Mouse (Mus musculus) testis, postnatal 14 days (tissue): ENCODE results near the gene Hmgb2.
"Not testable (repeated sequence)": the region's sequence is repeated elsewhere in the genome, so short reads cannot be mapped to it uniquely, and the experiment has no call there.

ENCODE experiments used
- DNase-seq: peaks from one replicate; pipeline ENCODE4 v3.0.0; 2021; ENCODE audit warnings: low spot score

Gene Hmgb2

DNA sequence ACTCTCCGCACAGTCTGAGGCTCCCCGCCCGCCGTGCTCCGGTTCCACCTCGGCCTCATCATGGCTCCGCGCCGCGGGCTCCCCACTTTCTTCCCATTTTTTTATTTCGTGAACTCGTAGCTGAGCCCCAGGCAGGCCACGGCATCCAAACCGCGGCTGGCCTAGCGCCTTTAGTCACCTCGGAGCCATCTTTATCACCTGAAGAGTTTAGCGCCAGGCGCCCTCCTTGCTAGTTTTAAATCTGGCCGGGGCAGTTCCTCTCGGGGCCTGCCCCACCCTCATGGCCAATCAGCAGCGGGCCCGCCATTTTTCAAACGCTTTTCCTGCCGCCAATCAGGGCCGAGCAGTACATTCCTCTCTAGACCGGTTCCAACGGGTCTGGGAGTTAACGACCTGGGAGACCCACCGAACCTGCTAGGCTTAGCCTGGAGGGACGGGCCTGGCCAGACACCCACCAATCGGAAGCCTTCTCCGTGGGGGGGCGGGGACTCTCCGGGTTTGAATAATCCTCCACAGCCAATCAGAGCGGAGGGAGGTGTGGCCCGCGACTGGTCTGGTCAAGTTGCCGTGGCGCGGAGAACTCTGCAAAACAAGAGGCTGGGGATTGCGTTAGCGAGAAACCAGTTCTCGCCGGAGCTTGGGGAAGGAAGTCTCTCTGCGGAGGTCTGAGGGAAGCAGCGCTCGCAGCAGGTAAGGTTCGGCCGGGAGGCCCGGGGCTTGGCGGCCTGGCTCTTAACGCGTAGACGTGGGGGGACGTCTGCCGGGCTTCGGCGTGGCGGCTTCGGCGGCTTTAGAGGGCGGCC is at the start of gene Hmgb2:
Gene Hmgb2 (plus strand): TSS at position 592 of the 803 bp plus-strand sequence.
- peak; percentile 100 for DNase-seq

GRCm38 (mm10) chr8:57462839-57463238 is 48.9 kb upstream of the Hmgb2 start:
- DNase-seq = no peak

DNA sequence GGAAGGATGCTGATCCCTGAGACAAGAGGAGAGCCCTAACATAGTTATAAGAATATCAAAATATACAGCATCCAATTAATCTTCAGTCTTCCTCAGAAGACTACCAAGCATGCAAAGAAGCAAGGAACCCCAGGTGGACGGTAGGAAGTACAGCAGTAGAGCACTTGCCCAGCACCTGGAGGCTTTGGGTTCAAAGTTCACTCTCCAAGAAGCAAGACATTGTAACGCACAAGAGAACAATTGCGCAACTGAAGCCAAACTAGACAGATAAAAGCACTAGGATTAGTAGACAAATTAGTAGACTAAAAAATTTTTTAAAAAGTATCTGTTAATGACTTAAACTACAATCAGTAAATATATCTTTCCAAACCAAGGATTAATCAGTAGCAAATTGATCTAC is 48.0 kb upstream of the Hmgb2 start:
- no peak for DNase-seq

DNA sequence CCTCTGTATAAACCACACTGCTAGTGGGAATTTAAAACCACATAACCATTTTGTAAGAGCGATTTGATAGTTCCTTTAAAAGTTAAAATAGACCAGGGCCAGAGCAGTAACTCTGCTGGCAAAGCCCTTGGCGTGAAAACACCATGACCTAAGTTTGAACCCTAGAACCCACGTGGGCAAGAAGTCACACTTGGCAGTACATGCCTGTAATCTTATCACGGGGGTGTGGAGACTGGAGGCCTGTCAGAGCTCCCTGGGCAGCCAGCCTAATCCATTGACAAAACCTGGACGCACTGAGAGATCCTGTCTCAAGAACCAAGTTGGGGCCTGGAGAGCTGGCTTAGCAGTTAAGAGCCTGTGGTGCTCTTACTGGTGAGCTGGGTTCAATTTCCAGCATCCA is 43.1 kb upstream of the Hmgb2 start:
- peak; percentile 72 for DNase-seq

DNA sequence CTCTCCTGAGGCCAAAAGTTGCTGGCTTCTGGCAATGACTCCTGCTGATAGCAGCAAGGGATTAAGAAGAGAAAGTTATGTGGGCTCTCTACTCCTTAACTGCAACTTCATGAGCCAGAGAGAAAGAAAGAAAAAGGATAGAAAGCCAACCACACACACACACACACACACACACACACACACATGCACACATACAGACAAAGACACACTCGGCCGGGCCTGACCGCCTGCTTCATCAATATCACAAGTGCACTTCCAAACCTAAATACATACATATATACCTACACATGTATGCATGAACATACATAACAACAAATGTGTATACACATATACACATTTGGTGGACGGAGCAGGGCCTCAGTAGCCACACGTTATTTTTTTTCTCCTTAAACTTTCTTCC is 40.8 kb upstream of the Hmgb2 start:
- DNase-seq = no peak

- DNase-seq = no peak
Observed at GRCm38 (mm10) chr8:57473751-57474150, 38.0 kb upstream of the Hmgb2 start.

DNA sequence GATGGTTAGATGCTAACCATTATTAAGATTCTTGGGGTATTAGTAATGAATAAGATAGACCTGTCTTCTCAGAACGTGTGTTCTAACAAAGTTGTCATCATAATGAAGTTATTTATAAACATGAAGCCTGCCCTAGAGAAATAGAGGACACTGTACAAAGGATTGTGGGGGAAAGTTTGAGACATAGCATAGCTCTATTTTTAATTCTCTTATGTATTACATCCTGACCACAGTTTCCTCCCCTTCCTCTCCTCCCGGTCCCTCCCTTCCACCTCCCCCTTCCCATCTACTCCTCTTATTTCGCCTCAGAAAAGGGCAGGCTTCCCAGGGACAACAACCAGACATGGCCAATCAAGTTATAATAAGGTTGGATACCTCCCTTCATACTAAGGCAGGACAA is 33.3 kb upstream of the Hmgb2 start:
- no peak for DNase-seq

DNA sequence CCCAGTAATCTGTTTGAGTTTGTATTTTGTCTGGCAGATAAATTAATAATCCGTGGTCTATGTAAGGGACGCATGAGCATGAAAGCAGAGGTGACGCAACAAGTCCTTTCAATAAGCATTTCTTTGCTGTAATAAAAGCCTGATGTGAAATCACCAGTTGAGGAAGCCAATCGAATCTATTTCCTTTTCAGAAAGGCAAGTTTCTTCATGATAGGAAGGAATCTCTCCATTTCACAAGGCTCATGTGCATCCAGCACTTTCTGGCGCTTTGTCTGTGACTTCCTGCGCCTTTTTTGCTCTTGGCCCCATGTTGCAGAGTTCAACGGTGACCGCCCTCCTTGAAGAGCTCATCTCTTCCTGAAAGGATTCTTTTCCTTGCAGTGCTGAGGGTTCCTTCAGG is 32.0 kb upstream of the Hmgb2 start:
- no peak for DNase-seq

GRCm38 (mm10) chr8:57480606-57481005 is 31.1 kb upstream of the Hmgb2 start:
- no peak for DNase-seq

- DNase-seq = peak; percentile 52
Observed at GRCm38 (mm10) chr8:57486491-57487440, 24.9 kb upstream of the Hmgb2 start.

- DNase-seq = peak; percentile 96
Observed at GRCm38 (mm10) chr8:57487441-57488155, 24.1 kb upstream of the Hmgb2 start, which contains the start of gene Sap30. TSS of gene Sap30 (minus strand) at chr8:57487860.

DNA sequence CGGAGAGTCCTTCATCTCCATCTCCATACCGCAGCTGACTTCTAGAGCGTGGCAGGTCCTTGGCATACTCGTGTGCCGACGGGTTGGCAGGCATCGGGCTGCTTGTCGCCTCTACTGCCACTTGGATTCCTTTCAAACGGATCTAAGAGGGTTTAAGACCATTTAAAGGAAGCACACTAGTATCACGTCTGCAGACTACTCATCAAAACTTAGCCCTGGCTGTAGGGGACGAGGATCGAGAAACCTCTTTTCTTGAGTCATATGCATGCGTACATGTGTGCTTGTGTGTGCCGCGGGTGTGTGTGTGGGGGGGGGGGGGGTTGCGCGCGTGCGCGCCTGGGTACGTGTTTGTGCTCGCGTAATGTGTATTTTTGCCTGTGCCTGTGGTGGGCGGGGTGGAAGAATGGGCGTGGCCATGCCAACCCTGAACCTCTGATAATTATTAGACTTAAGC is 23.4 kb upstream of the Hmgb2 start:
- no peak for DNase-seq

GRCm38 (mm10) chr8:57489366-57489765 is 22.3 kb upstream of the Hmgb2 start:
- DNase-seq = no peak

DNA sequence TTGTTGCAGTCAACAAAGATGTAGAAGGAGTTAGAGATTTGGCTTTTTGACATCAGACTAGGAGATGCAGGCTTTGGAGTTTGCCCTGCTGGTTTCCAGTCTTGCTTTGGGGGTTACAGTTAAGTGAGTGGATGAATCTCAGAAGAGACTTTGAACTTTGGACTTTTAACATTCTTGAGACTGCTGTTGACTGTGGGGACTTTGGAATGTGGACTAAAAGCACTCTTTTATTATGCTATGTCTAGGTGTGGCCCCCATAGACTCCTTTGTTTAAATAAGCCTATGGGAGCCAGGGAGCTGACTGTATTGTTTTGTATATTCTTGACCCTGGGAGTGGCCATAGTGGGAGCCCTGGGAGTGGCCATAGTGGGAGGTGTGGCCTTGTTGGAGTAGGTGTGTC is 21.8 kb upstream of the Hmgb2 start:
- no peak for DNase-seq

GRCm38 (mm10) chr8:57491873-57492272 is 19.8 kb upstream of the Hmgb2 start:
- no peak for DNase-seq

- no peak for DNase-seq
Observed at GRCm38 (mm10) chr8:57498494-57498846, 13.2 kb upstream of the Hmgb2 start.

DNA sequence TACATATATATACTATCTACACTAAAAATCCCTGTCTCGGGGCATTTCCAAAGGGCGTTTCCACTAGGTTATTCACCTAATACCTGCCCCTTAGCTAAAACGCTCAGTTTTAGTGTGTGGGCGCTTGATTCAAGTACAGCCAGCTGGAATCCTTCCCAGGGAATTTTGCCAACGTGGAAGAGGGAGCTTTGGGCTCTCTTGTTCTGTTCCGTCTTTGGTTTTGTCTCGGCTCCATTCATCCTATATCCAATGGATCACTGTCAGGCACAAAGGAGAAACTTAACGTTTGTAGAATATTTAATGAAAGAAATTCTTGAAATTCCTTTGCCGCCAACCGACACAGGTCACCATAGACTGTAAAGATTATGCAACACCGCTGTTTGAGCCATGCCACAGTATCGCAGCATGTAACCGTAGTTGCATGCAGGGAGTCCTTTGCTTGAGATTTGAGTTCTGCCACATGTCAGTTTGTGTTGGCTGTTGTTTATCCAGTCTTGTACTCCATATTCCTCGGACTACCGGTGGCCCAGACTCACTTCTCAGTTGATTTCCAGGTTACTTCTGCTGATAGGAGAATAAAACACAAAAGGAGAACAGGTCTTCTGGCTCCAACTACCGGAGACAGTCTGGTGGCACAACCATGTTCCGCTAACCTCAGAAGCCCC is 12.7 kb upstream of the Hmgb2 start:
- no peak for DNase-seq

DNA sequence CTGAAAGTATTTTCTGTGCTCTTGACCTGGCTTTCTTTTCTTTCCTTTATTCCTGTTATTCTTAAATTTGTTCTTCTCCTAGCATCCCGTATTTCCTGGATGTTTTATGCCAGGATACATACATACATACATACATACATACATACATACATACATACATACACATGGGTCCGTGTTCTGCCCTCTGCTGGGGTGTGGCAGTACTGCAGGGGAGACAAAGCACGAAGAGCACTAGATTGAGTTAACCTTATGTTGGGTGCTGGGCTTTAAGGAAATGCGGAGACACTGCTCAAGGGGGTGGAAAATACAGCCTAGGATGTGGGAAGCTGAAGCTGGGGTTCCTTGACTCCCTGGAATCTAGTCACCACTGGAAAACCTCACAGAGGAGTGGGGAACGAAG is 8.1 kb upstream of the Hmgb2 start:
- peak; percentile 49 for DNase-seq

GRCm38 (mm10) chr8:57505500-57505899 is 6.2 kb upstream of the Hmgb2 start:
- not testable (repeated sequence) for DNase-seq

DNA sequence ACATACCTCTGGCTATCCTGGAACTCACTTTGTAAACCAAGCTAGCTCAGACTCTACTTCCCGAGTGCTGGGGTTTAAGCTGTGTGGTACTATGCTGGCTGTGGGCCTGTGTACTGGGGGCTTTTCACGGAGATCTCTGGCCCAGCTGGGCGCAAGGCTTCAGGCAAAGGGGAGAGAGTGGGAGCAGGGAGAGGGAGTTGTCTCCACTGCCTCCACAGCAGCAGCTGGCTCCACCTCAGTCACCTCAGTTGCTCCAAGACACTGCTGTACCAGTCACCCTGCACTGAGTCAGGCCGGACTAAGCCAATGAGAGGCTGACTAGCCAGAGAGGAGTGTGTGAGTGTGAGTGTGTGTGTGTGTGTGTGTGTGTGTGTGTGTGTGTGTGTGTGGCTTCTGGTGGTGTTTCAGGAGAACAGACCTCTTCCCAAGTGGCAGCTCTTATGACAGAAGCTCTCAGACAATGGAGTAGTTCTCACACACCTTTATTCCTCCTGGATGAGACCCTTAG is 4.1 kb upstream of the Hmgb2 start:
- no peak for DNase-seq

DNA sequence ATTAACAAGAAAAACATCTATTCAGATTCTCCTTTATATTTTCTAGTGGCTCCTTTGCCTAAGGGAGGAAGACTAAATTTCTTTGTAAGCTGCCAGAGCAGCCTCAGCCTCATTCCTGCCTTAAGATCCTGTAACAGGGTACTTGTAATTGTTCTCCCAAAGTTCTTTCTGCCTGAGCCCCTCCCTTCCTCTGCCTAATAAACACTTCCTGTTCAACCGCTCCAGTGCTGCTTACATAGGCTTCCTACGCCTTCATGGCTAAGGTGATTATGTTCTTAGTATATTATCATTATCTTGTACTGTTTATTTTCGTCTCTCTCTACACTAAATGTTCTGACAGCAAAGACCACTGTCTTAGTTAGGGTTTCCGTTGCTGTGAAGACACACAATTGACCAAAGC is 3.0 kb upstream of the Hmgb2 start:
- DNase-seq = no peak
